Mouse (Mus musculus) large intestine, adult 2 months (tissue): ENCODE measurements around the gene Rp9. TPM values are rescaled to one million over a fixed set of nuclear protein-coding genes. Genes with fewer than 3 reads are reported as not detected.
A peak's percentile ranks its signal among the peaks of the same experiment; 100 is the strongest.

Experiments
- DNase-seq: peaks from one replicate; pipeline ENCODE4 v3.0.0-alpha.2; 2012; ENCODE audit warnings: low read depth, low spot score
- WGBS: fragments of 180-500 bp; shearing (Covaris S2); methylation state at CpG from one replicate; pipeline ENCODE4 v1.1.7; 2018; 5-methylcytosine and 5-hydroxymethylcytosine counted together
- polyA plus RNA-seq: library from polyadenylated mRNA; depleted of rRNA; stranded (reverse); fragments of >200 nt; gene quantifications from 2 replicates; pipeline ENCODE4 v1.2.3, GENCODE M21; 2012; rRNA removed

The Rp9 gene
- polyA plus RNA-seq: 40.7 and 52.2 TPM in 2 replicates

- no peak for DNase-seq
- WGBS: 81% methylated on average over 3 of the region's 3 CpGs
These were observed at the start of gene Rp9 for GRCm38 (mm10) chr9:22469643-22470042. Gene Rp9 (minus strand): TSS chr9:22469743.

- DNase-seq: peak; percentile 14
- 97% methylated on average over 3 of the region's 3 CpGs for WGBS
These were observed 49.0 kb upstream of the Rp9 start for GRCm38 (mm10) chr9:22518394-22519041.

- no peak for DNase-seq
- 86% methylated on average over 4 of the region's 4 CpGs for WGBS
These were observed 45.5 kb upstream of the Rp9 start for GRCm38 (mm10) chr9:22515076-22515475.

- no peak for DNase-seq
- 85% methylated on average over 2 of the region's 2 CpGs for WGBS
These were observed 36.0 kb upstream of the Rp9 start for GRCm38 (mm10) chr9:22505574-22505973.

- no peak for DNase-seq
- 90% methylated on average over 5 of the region's 5 CpGs for WGBS
These were observed 34.0 kb upstream of the Rp9 start for GRCm38 (mm10) chr9:22503581-22503980.

GRCm38 (mm10) chr9:22502972-22503371, 33.4 kb upstream of the Rp9 start:
- DNase-seq: no peak
- 68% methylated on average over 2 of the region's 2 CpGs for whole genome bisulfite sequencing

GRCm38 (mm10) chr9:22497021-22497767, 27.7 kb upstream of the Rp9 start:
- DNase-seq: no peak
- WGBS: 72% methylated on average over 6 of the region's 6 CpGs

- WGBS: 88% methylated on average over 2 of the region's 2 CpGs
- no peak for DNase-seq
These were observed 25.6 kb upstream of the Rp9 start for GRCm38 (mm10) chr9:22495133-22495532.

- WGBS: 84% methylated on average over 9 of the region's 9 CpGs
- no peak for DNase-seq
These were observed 24.8 kb upstream of the Rp9 start for GRCm38 (mm10) chr9:22494203-22494807.

- DNase-seq: no peak
- WGBS: 57% methylated on average over 9 of the region's 9 CpGs
These were observed 19.4 kb upstream of the Rp9 start for GRCm38 (mm10) chr9:22488963-22489362.

GRCm38 (mm10) chr9:22486211-22486610, 16.7 kb upstream of the Rp9 start:
- DNase-seq: no peak

GRCm38 (mm10) chr9:22484562-22485308, 15.2 kb upstream of the Rp9 start:
- WGBS: 82% methylated on average over 12 of the region's 12 CpGs
- DNase-seq: no peak

More at GRCm38 (mm10) chr9:22486211-22486610, 16.7 kb upstream of the Rp9 start:
- WGBS: 81% methylated on average over 7 of the region's 7 CpGs

- DNase-seq: no peak
- 92% methylated on average over 8 of the region's 8 CpGs for WGBS
These were observed 14.5 kb upstream of the Rp9 start for GRCm38 (mm10) chr9:22483866-22484561.

GRCm38 (mm10) chr9:22478946-22479345, 9.4 kb upstream of the Rp9 start:
- 95% methylated on average over 8 of the region's 8 CpGs for WGBS
- DNase-seq: no peak

GRCm38 (mm10) chr9:22476265-22476664, 6.7 kb upstream of the Rp9 start:
- WGBS: 5% methylated on average over 10 of the region's 10 CpGs
- no peak for DNase-seq

- peak; percentile 72 for DNase-seq
- WGBS: under 1% methylated on average over 25 of the region's 25 CpGs
These were observed 5.9 kb upstream of the Rp9 start, which contains the start of gene Bbs9 for GRCm38 (mm10) chr9:22475424-22475868. Gene Bbs9 (plus strand): TSS chr9:22475715.

- no peak for DNase-seq
- WGBS: 70% methylated on average over 8 of the region's 8 CpGs
These were observed 664 bp downstream of the Rp9 start for GRCm38 (mm10) chr9:22468899-22469259.

GRCm38 (mm10) chr9:22468170-22468898, 1.2 kb downstream of the Rp9 start:
- peak; percentile 35 for DNase-seq

More at GRCm38 (mm10) chr9:22468170-22468898, 1.2 kb downstream of the Rp9 start:
- 3% methylated on average over 43 of the region's 43 CpGs for WGBS
